Mouse (Mus musculus): Measurements from ENCODE around the gene Hap1.

GRCm38 (mm10) chr11:100375127-100375526, 19.2 kb upstream of the Hap1 start:
- TF ChIP-seq CTCF (IDR thresholded peaks at IDR 0.05; ENCODE audit: low read depth) (no peak), EP300 (IDR thresholded peaks at IDR 0.05; ENCODE audit: low read depth) (no peak)
